Mouse (Mus musculus): ENCODE data around the gene Pde4d. TPM values are rescaled to one million over a fixed set of nuclear protein-coding genes. Genes with fewer than 3 reads are reported as not detected.

The Pde4d gene
- polyA plus RNA-seq, 1 experiment from 2014 or later: 14.6 TPM

DNA sequence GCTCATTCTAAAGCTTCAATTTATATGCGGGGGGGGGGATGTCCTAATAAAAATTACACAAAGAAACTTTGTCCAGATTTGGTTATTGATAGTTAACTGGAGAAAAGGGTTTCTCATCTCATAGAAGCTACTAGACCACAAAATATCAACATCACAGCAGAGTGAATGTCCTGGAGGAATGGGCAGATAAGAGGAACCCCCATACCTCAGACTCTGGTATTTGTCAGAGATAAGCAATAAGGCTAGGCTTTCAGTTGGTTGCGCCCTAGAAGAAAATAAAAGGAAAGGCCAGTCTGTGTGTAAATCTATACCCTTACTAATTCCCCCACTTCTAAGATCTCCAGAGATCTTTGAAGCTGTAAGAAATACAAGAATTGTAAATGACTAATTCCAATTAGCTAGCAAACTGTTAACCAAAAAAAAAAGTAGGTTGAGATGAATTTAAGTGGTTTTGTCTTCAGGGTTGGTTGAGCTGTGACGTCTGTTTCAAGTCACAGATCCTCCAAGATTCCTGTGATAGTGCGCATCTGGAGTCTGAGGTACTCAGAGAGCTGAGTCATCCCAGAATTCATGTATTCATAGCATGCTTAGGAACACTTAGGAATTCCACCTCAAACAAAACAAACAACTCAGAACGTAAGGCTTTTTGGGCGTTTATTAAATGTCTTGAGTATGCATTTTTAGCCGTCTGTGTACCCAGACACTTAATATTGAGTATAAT is 1197.9 kb downstream of the Pde4d start:
- no peak overlapping the region for H3K27ac ChIP-seq (replicated peaks; ENCODE audit: low read depth, low read length)
- no peaks in the 10 kb centered on the region for H3K36me3 ChIP-seq (replicated peaks; ENCODE audit: control insufficient read depth, insufficient read depth, low read depth, low read length)
- H3K4me1 ChIP-seq (ENCODE audit: control insufficient read depth, insufficient read depth, low read length): peaks cover 3% of the 10 kb centered on the region; the same call in 1 of the 2 replicates
- H3K4me2 ChIP-seq (ENCODE audit: low read depth, low read length): no peak overlapping the region
- 73% methylated on average over 7 of the region's 7 CpGs for WGBS
- H3K9me3 ChIP-seq (replicated peaks; ENCODE audit: control insufficient read depth, low read length): no peaks in the 10 kb centered on the region
- no peak overlapping the region for H3K4me3 ChIP-seq (ENCODE audit: low read depth, low read length)
- H3K27me3 ChIP-seq (ENCODE audit: control insufficient read depth, insufficient read depth, low read length): no peaks in the 10 kb centered on the region
- no peak overlapping the region for H3K9ac ChIP-seq (replicated peaks; ENCODE audit: low read length)
- DNase-seq (ENCODE audit: low spot score) (no peak), ATAC-seq (replicated peaks; ENCODE audit: insufficient number of reproducible peaks, low FRiP score, low TSS enrichment, low read depth) (no peak)

DNA sequence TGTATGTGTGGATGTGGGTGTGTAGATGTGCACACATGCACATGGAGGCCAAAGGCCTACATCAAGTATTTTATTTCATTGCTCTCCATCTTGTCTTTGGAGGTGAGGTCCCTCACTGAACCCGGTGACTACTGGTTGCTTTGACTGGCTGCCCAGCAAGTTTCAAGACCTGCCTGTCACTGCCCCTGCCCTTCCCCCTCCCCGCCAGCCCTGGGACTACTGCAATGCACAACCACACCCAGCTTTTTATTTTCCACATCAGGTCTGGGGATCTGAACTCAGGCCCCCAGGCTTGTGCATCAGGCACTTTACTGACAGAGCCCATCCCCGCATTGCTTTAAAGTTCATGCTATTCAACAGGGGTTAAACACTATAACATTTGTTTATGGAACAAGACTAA is 1198.6 kb downstream of the Pde4d start:
- Histone ChIP-seq H3K4me1 (ENCODE audit: control insufficient read depth, insufficient read depth, low read length) (peaks cover 3% of the 10 kb centered on the region; the same call in 1 of the 2 replicates), H3K36me3 (replicated peaks; ENCODE audit: control insufficient read depth, insufficient read depth, low read depth, low read length) (no peaks in the 10 kb centered on the region), H3K27me3 (ENCODE audit: control insufficient read depth, insufficient read depth, low read length) (no peaks in the 10 kb centered on the region), H3K9ac (replicated peaks; ENCODE audit: low read length) (no peak overlapping the region), H3K27ac (replicated peaks; ENCODE audit: low read depth, low read length) (no peak overlapping the region), H3K4me3 (ENCODE audit: low read depth, low read length) (no peak overlapping the region), H3K9me3 (replicated peaks; ENCODE audit: control insufficient read depth, low read length) (no peaks in the 10 kb centered on the region), H3K4me2 (ENCODE audit: low read depth, low read length) (no peak overlapping the region)
- DNase-seq (ENCODE audit: low spot score) (no peak), ATAC-seq (replicated peaks; ENCODE audit: insufficient number of reproducible peaks, low FRiP score, low TSS enrichment, low read depth) (no peak)
- WGBS: 85% methylated on average over 3 of the region's 3 CpGs

- no peak for ATAC-seq (replicated peaks; ENCODE audit: insufficient number of reproducible peaks, low FRiP score, low TSS enrichment, low read depth)
- H3K4me1 ChIP-seq (ENCODE audit: control insufficient read depth, insufficient read depth, low read length): no peaks in the 10 kb centered on the region
- DNase-seq (ENCODE audit: low spot score): no peak
- H3K27ac ChIP-seq (replicated peaks; ENCODE audit: low read depth, low read length): no peak overlapping the region
- no peaks in the 10 kb centered on the region for H3K27me3 ChIP-seq (ENCODE audit: control insufficient read depth, insufficient read depth, low read length)
- WGBS: 67% methylated on average over 10 of the region's 10 CpGs
- no peak overlapping the region for H3K4me2 ChIP-seq (ENCODE audit: low read depth, low read length)
- no peaks in the 10 kb centered on the region for H3K36me3 ChIP-seq (replicated peaks; ENCODE audit: control insufficient read depth, insufficient read depth, low read depth, low read length)
- H3K9ac ChIP-seq (replicated peaks; ENCODE audit: low read length): no peak overlapping the region
- no peaks in the 10 kb centered on the region for H3K9me3 ChIP-seq (replicated peaks; ENCODE audit: control insufficient read depth, low read length)
- no peak overlapping the region for H3K4me3 ChIP-seq (ENCODE audit: low read depth, low read length)
Observed at GRCm38 (mm10) chr13:109651790-109652605, 1202.2 kb downstream of the Pde4d start.

DNA sequence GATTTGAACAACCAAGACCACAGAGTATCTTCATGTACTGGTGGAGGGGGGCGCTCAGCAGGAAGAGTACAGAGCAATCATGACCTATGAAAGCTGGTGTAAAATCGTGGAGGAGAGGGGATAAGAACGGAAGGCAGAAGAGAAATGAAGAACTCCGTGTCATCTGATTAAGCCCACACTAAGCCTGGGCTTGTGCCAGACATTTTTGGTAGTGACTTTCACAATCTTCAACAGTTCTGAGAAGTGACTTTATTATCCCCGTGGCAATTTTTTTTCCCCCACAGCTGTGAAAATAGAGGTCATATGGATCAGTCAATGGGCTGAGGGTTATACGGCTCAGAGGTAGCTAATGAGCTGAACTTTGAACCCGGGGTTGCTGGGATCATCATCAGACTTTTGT is 1202.9 kb downstream of the Pde4d start:
- WGBS: 37% methylated on average over 7 of the region's 7 CpGs
- Histone ChIP-seq H3K4me1 (ENCODE audit: control insufficient read depth, insufficient read depth, low read length) (no peaks in the 10 kb centered on the region), H3K36me3 (replicated peaks; ENCODE audit: control insufficient read depth, insufficient read depth, low read depth, low read length) (no peaks in the 10 kb centered on the region), H3K27ac (replicated peaks; ENCODE audit: low read depth, low read length) (no peak overlapping the region), H3K27me3 (ENCODE audit: control insufficient read depth, insufficient read depth, low read length) (no peaks in the 10 kb centered on the region), H3K9ac (replicated peaks; ENCODE audit: low read length) (no peak overlapping the region), H3K4me3 (ENCODE audit: low read depth, low read length) (no peak overlapping the region), H3K9me3 (replicated peaks; ENCODE audit: control insufficient read depth, low read length) (no peaks in the 10 kb centered on the region), H3K4me2 (ENCODE audit: low read depth, low read length) (no peak overlapping the region)
- DNase-seq (ENCODE audit: low spot score) (peak; percentile 15), ATAC-seq (replicated peaks; ENCODE audit: insufficient number of reproducible peaks, low FRiP score, low TSS enrichment, low read depth) (no peak)

- H3K27me3 ChIP-seq (ENCODE audit: control insufficient read depth, insufficient read depth, low read length): no peaks in the 10 kb centered on the region
Observed at GRCm38 (mm10) chr13:109655390-109655789, 1205.6 kb downstream of the Pde4d start.

DNA sequence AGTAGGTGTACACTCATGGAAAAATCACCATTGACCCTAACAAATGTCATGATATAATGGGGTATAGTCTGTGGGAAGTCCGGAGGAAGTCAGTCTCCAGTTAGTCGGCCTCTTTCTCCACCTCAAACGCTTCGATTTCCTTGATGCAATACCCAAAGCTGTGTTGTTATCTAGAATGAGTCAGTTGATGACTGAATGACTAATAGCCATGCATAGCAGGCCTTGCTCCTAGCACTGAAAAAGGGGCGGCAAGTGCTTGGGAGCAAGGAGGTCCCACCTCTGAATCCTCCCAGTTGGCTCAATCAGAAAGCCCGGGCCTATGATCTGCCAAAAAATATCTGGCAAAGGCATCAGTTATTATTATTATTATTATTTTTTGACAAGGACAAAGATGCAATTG is 1209.4 kb downstream of the Pde4d start:
- no peak overlapping the region for H3K4me2 ChIP-seq (ENCODE audit: low read depth, low read length)
- no peaks in the 10 kb centered on the region for H3K27me3 ChIP-seq (ENCODE audit: control insufficient read depth, insufficient read depth, low read length)
- ATAC-seq (replicated peaks; ENCODE audit: insufficient number of reproducible peaks, low FRiP score, low TSS enrichment, low read depth): no peak
- no peaks in the 10 kb centered on the region for H3K4me1 ChIP-seq (ENCODE audit: control insufficient read depth, insufficient read depth, low read length)
- 89% methylated on average over 6 of the region's 6 CpGs for WGBS
- no peak overlapping the region for H3K27ac ChIP-seq (replicated peaks; ENCODE audit: low read depth, low read length)
- no peaks in the 10 kb centered on the region for H3K9me3 ChIP-seq (replicated peaks; ENCODE audit: control insufficient read depth, low read length)
- no peak for DNase-seq (ENCODE audit: low spot score)
- H3K36me3 ChIP-seq (replicated peaks; ENCODE audit: control insufficient read depth, insufficient read depth, low read depth, low read length): no peaks in the 10 kb centered on the region
- no peak overlapping the region for H3K4me3 ChIP-seq (ENCODE audit: low read depth, low read length)
- H3K9ac ChIP-seq (replicated peaks; ENCODE audit: low read length): no peak overlapping the region

More at GRCm38 (mm10) chr13:109655390-109655789, 1205.6 kb downstream of the Pde4d start:
- no peak for ATAC-seq (replicated peaks; ENCODE audit: insufficient number of reproducible peaks, low FRiP score, low TSS enrichment, low read depth)
- Histone ChIP-seq H3K9me3 (replicated peaks; ENCODE audit: control insufficient read depth, low read length) (no peaks in the 10 kb centered on the region), H3K27ac (replicated peaks; ENCODE audit: low read depth, low read length) (no peak overlapping the region), H3K4me2 (ENCODE audit: low read depth, low read length) (no peak overlapping the region), H3K36me3 (replicated peaks; ENCODE audit: control insufficient read depth, insufficient read depth, low read depth, low read length) (no peaks in the 10 kb centered on the region), H3K4me3 (ENCODE audit: low read depth, low read length) (no peak overlapping the region), H3K4me1 (ENCODE audit: control insufficient read depth, insufficient read depth, low read length) (no peaks in the 10 kb centered on the region), H3K9ac (replicated peaks; ENCODE audit: low read length) (no peak overlapping the region)
- no peak for DNase-seq (ENCODE audit: low spot score)
- 70% methylated on average over 3 of the region's 3 CpGs for WGBS

GRCm38 (mm10) chr13:109661345-109661744 is 1211.6 kb downstream of the Pde4d start:
- Histone ChIP-seq H3K9ac (replicated peaks; ENCODE audit: low read length) (no peak overlapping the region), H3K27ac (replicated peaks; ENCODE audit: low read depth, low read length) (no peak overlapping the region), H3K36me3 (replicated peaks; ENCODE audit: control insufficient read depth, insufficient read depth, low read depth, low read length) (no peaks in the 10 kb centered on the region), H3K4me3 (ENCODE audit: low read depth, low read length) (no peak overlapping the region), H3K4me2 (ENCODE audit: low read depth, low read length) (no peak overlapping the region), H3K9me3 (replicated peaks; ENCODE audit: control insufficient read depth, low read length) (no peaks in the 10 kb centered on the region), H3K4me1 (ENCODE audit: control insufficient read depth, insufficient read depth, low read length) (no peaks in the 10 kb centered on the region), H3K27me3 (ENCODE audit: control insufficient read depth, insufficient read depth, low read length) (no peaks in the 10 kb centered on the region)
- ATAC-seq (replicated peaks; ENCODE audit: insufficient number of reproducible peaks, low FRiP score, low TSS enrichment, low read depth) (no peak), DNase-seq (ENCODE audit: low spot score) (no peak)
- WGBS: 95% methylated on average over 3 of the region's 3 CpGs

DNA sequence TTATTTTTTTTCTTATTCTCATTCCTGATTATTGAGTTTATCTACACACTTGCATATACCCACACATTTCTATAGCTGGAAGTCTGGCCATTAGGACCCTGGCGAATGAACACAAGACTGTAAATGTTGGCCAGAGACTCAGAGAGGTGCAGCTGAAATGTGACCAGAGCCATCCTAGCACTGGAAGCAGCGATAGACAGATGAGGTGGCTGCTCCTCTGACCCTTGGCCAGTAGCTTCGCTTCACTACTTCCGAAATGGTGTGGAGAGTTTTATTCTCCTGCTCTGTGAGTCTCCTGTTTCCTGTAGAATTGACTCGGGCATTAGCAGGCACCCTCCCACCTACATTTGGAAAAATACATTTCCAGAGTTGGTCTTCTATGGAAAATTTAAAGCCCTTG is 1212.4 kb downstream of the Pde4d start:
- H3K4me1 ChIP-seq (ENCODE audit: control insufficient read depth, insufficient read depth, low read length): no peaks in the 10 kb centered on the region
- no peak overlapping the region for H3K4me2 ChIP-seq (ENCODE audit: low read depth, low read length)
- no peak overlapping the region for H3K4me3 ChIP-seq (ENCODE audit: low read depth, low read length)
- ATAC-seq (replicated peaks; ENCODE audit: insufficient number of reproducible peaks, low FRiP score, low TSS enrichment, low read depth): no peak
- H3K36me3 ChIP-seq (replicated peaks; ENCODE audit: control insufficient read depth, insufficient read depth, low read depth, low read length): no peaks in the 10 kb centered on the region
- no peak overlapping the region for H3K27ac ChIP-seq (replicated peaks; ENCODE audit: low read depth, low read length)
- H3K9ac ChIP-seq (replicated peaks; ENCODE audit: low read length): no peak overlapping the region
- H3K9me3 ChIP-seq (replicated peaks; ENCODE audit: control insufficient read depth, low read length): no peaks in the 10 kb centered on the region
- DNase-seq (ENCODE audit: low spot score): no peak
- 55% methylated on average over 5 of the region's 5 CpGs for WGBS
- no peaks in the 10 kb centered on the region for H3K27me3 ChIP-seq (ENCODE audit: control insufficient read depth, insufficient read depth, low read length)

All from embryonic facial prominence, embryonic 11.5 days (tissue).